Mouse (Mus musculus) hindbrain, postnatal 0 days (tissue): Measurements from ENCODE around the gene Gm49373. TPM values are rescaled to one million over a fixed set of nuclear protein-coding genes. Genes with fewer than 3 reads are reported as not detected.

Experiments used
- ATAC-seq: fragments of 200-750 bp; cut with Nextera tagmentation; 2 replicates; pipeline ENCODE4 v1.8.0; 2017; ENCODE audit warnings: mild to moderate bottlenecking, moderate TSS enrichment, moderate library complexity
- DNase-seq: peaks from one replicate; pipeline ENCODE4 v3.0.0-alpha.2; 2015; ENCODE audit warnings: low spot score
- H3K27ac ChIP-seq: fragments of 300-500 bp; sonication (generic); 2 replicates; pipeline ENCODE4 v1.5.1; 2014; ENCODE audit warnings: mild to moderate bottlenecking
- H3K27me3 ChIP-seq: fragments of 300-500 bp; sonication (generic); 2 replicates; pipeline ENCODE4 v1.6.1; 2014; ENCODE audit warnings: low read length, mixed read lengths; ENCODE audit not compliant: insufficient read depth
- H3K36me3 ChIP-seq: fragments of 300-500 bp; sonication (generic); 2 replicates; pipeline ENCODE4 v1.6.1; 2014; ENCODE audit warnings: low read length, mixed read lengths; ENCODE audit not compliant: insufficient read depth
- H3K4me1 ChIP-seq: fragments of 300-500 bp; sonication (generic); 2 replicates; pipeline ENCODE4 v1.6.1; 2014; ENCODE audit warnings: antibody characterized with exemption, low read length, mixed read lengths; ENCODE audit not compliant: insufficient read depth
- H3K4me2 ChIP-seq: fragments of 300-500 bp; sonication (generic); 2 replicates; pipeline ENCODE4 v1.6.1; 2014; ENCODE audit warnings: low read depth, mild to moderate bottlenecking, low read length, moderate library complexity, mixed read lengths
- H3K4me3 ChIP-seq: fragments of 300-500 bp; sonication (generic); 2 replicates; pipeline ENCODE4 v1.5.1; 2014; ENCODE audit warnings: low read length
- H3K9ac ChIP-seq: fragments of 300-500 bp; sonication (generic); replicated peaks from 2 replicates; pipeline ENCODE4 v1.6.1; 2014; ENCODE audit warnings: mild to moderate bottlenecking, low read length, moderate library complexity, mixed read lengths
- H3K9me3 ChIP-seq: fragments of 300-500 bp; sonication (generic); 2 replicates; pipeline ENCODE4 v1.6.1; 2016; ENCODE audit warnings: low read length, mixed read lengths
- CTCF ChIP-seq: IDR thresholded peaks from 2 replicates; pipeline ENCODE4 v1.5.1; 2016; ENCODE audit warnings: antibody characterized with exemption, control low read depth, low read depth
- WGBS: fragments of 180-500 bp; shearing (Covaris S2); extraction: QIAGEN DNeasy Blood & Tissue Kit; methylation state at CpG from one replicate; pipeline ENCODE4 v1.1.7; 2014; 5-methylcytosine and 5-hydroxymethylcytosine counted together
- polyA plus RNA-seq: library from polyadenylated mRNA; unstranded; fragments of >200 nt; fragmentation: Nextera tagmentation; extraction: Ambion mirVana; gene quantifications from 2 replicates; pipeline ENCODE4 v1.2.1, GENCODE M21; 2015
- total RNA-seq: library from RNA; depleted of rRNA; stranded (reverse); fragments of >200 nt; gene quantifications from 2 replicates; pipeline ENCODE4 v1.2.3, GENCODE M21; 2014

The Gm49373 gene
- total and polyA plus RNA-seq, 2 experiments from 2014 or later, result 0.48 to 0.73 TPM

GRCm38 (mm10) chr9:21095958-21096357 is 23.1 kb upstream of the Gm49373 start:
- H3K4me3 ChIP-seq, result no peak overlapping the region
- no peaks in the 10 kb centered on the region for H3K27me3 ChIP-seq
- no peak overlapping the region for H3K27ac ChIP-seq
- H3K9me3 ChIP-seq, result no peaks in the 10 kb centered on the region
- no peak for ATAC-seq
- no peaks in the 10 kb centered on the region for H3K36me3 ChIP-seq
- H3K4me1 ChIP-seq, result no peaks in the 10 kb centered on the region
- H3K9ac ChIP-seq, result no peak overlapping the region
- no peak for DNase-seq
- no peak overlapping the region for H3K4me2 ChIP-seq
- no peak for TF ChIP-seq CTCF
- 72% methylated on average over 4 of the region's 4 CpGs for WGBS

DNA sequence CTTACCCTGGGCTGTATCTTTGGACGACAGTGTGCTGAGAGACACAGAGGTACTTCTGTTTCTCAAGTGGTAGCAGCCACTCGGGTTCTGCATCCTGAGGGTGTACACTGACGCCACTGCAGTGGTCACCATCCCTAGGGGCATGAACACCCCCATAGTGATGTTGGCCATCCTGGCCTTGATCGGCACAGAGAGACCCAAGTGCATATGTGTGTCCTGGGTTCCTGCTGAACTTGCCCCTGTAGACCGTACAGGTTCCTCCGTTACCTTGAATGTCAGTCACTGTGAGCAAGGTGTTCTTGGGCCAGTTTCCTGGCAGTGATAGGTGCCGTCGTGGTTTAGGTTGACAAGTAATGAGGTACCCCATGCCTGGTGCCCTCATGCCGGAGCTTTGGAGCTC is 20.5 kb upstream of the Gm49373 start:
- DNase-seq (no peak), ATAC-seq (no peak)
- 94% methylated on average over 9 of the region's 9 CpGs for WGBS
- Histone ChIP-seq H3K4me3 (no peak overlapping the region), H3K4me1 (peaks cover 8% of the 10 kb centered on the region), H3K27me3 (no peaks in the 10 kb centered on the region), H3K4me2 (no peak overlapping the region), H3K9me3 (no peaks in the 10 kb centered on the region), H3K36me3 (peaks cover 12% of the 10 kb centered on the region; the same call in 1 of the 2 replicates), H3K9ac (no peak overlapping the region), H3K27ac (no peak overlapping the region)
- no peak for TF ChIP-seq CTCF

- Histone ChIP-seq H3K9me3 (no peaks in the 10 kb centered on the region), H3K27me3 (no peaks in the 10 kb centered on the region), H3K27ac (peak within 1 kb of the TSS; percentile 88), H3K4me3 (peak within 1 kb of the TSS; percentile 64), H3K9ac (peak within 1 kb of the TSS; percentile 70), H3K4me1 (peaks cover 8% of the 10 kb centered on the region), H3K4me2 (peak within 1 kb of the TSS; percentile 70), H3K36me3 (peaks cover 21% of the 10 kb centered on the region; the same call in 1 of the 2 replicates)
- DNase-seq (peak; percentile 99), ATAC-seq (peak; percentile 100)
- under 1% methylated on average over 54 of the region's 54 CpGs for WGBS
- no peak for TF ChIP-seq CTCF
Observed at GRCm38 (mm10) chr9:21091707-21092320, 18.9 kb upstream of the Gm49373 start, which contains the start of the genes Gm38431 and Raver1. Gm38431 (minus strand) TSS chr9:21091997. Raver1 (minus strand) TSS chr9:21092008.

DNA sequence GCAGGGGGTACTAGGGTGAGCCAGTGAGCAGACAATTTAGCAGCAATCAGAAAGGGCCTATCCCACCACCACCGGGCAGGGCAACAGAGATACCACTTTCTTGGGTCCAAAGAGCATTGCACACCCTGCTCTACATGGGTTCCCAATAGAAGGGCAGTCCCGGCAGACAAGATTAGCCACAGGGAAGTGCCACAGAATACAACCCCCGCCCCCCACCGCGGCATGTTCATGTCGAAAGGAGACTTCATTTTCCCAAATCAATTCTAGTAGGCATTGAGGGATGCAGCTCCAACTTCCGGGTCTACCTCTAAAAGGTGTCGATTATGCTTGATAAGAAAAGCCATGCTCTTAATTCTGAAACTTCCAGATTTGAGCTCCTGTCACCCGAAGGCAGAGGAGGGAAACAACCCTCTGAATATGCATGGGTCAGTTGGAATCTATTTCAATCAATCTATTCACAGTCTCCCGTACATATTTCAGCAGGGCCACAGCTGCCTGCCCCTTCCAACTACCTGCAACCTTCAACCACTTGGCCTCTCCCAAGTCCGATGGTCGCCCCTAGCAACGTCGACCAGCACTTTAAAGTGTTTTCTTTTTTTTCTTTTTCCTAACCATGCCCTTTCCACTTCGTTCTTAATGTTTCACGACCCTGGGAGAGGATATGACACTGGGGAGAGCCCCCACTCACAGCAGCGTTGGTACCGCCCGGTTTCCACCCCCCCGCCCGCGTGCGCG is 18.2 kb upstream of the Gm49373 start:
- WGBS, result 2% methylated on average over 24 of the region's 24 CpGs
- DNase-seq (no peak), ATAC-seq (peak; percentile 5; the same call in 1 of the 2 replicates)

GRCm38 (mm10) chr9:21090537-21090936 is 17.6 kb upstream of the Gm49373 start:
- H3K4me1 ChIP-seq, result peaks cover 8% of the 10 kb centered on the region
- no peak for ATAC-seq
- WGBS, result 84% methylated on average over 1 of the region's 1 CpGs
- H3K36me3 ChIP-seq, result peaks cover 31% of the 10 kb centered on the region
- H3K9ac ChIP-seq, result peak overlapping the region; percentile 70
- H3K27me3 ChIP-seq, result no peaks in the 10 kb centered on the region
- H3K4me3 ChIP-seq, result peak overlapping the region; percentile 64
- no peak for DNase-seq
- no peak overlapping the region for H3K27ac ChIP-seq
- peak overlapping the region; percentile 70 for H3K4me2 ChIP-seq
- no peaks in the 10 kb centered on the region for H3K9me3 ChIP-seq
- no peak for TF ChIP-seq CTCF

More for the DNA sequence above, 18.2 kb upstream of the Gm49373 start:
- Histone ChIP-seq H3K27me3 (no peaks in the 10 kb centered on the region), H3K9me3 (no peaks in the 10 kb centered on the region), H3K36me3 (peaks cover 28% of the 10 kb centered on the region), H3K4me2 (peak overlapping the region; percentile 70), H3K4me1 (peaks cover 8% of the 10 kb centered on the region), H3K27ac (peak overlapping the region; percentile 88), H3K4me3 (peak overlapping the region; percentile 64), H3K9ac (peak overlapping the region; percentile 70)
- no peak for TF ChIP-seq CTCF

DNA sequence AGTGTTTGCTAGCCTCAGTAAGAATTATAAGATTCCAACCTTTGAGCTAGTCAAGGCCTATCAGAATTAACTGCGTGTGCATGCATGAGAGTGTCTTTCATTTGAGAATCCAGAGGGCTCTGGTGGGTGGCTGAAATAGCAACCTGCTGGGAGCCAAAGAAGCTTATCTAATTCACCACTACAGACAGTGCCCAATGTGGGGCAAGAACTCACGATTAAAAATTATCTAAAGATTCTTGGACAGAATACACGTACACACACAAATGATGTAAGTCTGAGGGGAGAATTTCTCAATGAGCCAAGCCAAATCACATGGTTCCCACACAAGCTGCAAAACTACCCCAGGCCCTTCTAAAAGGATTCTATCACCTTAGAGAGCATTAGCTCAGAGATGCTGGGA is 10.4 kb upstream of the Gm49373 start:
- no peaks in the 10 kb centered on the region for H3K27me3 ChIP-seq
- no peak overlapping the region for H3K27ac ChIP-seq
- H3K9ac ChIP-seq, result no peak overlapping the region
- H3K4me2 ChIP-seq, result no peak overlapping the region
- no peaks in the 10 kb centered on the region for H3K4me1 ChIP-seq
- H3K9me3 ChIP-seq, result no peaks in the 10 kb centered on the region
- no peak for TF ChIP-seq CTCF
- 80% methylated on average over 3 of the region's 3 CpGs for WGBS
- H3K36me3 ChIP-seq, result peaks cover 66% of the 10 kb centered on the region
- ATAC-seq (no peak), DNase-seq (no peak)
- H3K4me3 ChIP-seq, result no peak overlapping the region
